In genomic region chr1:59913195-59913868, GRCm38 (mm10) we compare ENCODE assay signal across 8 mouse cellular contexts. TPM values are rescaled to one million over a fixed set of nuclear protein-coding genes. Genes with fewer than 3 reads are reported as not detected.
A peak's percentile ranks its signal among the peaks of the same experiment; 100 is the strongest.
DNase-seq lines count a peak whose midpoint lies in the region; ATAC-seq lines count a peak whose summit lies in the region.

No protein-coding gene starts in this region.

- peak overlapping the region; percentile 94 for H3K27ac ChIP-seq in hindbrain, embryonic 11.5 days (ENCODE audit: low read depth, low read length)

- peak; percentile 12 for ATAC-seq in activated CD4-positive, CD25-positive, alpha-beta regulatory T cell, adult 4 months
- ATAC-seq in frontal cortex, adult (ENCODE audit: low TSS enrichment) = peak; percentile 71
- peak; percentile 63 for ATAC-seq in hindbrain, embryonic 11.5 days (ENCODE audit: low FRiP score)
- no peak for ATAC-seq in megakaryocyte-erythroid progenitor cell, adult 5-6 weeks (replicated peaks; ENCODE audit: low FRiP score, low TSS enrichment, poor library complexity, severe bottlenecking)

- no peaks in the 10 kb centered on the region for H3K36me3 ChIP-seq in hindbrain, embryonic 11.5 days (ENCODE audit: control insufficient read depth, insufficient read depth, low read length)
- H3K36me3 ChIP-seq in megakaryocyte, embryonic 14.5 days (replicated peaks; ENCODE audit: low read length) = no peaks in the 10 kb centered on the region

- no peaks in the 10 kb centered on the region for H3K27me3 ChIP-seq in hindbrain, embryonic 11.5 days (ENCODE audit: control insufficient read depth, insufficient read depth, low read length)
- H3K27me3 ChIP-seq in megakaryocyte, embryonic 14.5 days (replicated peaks) = no peaks in the 10 kb centered on the region

- H3K4me2 ChIP-seq in hindbrain, embryonic 11.5 days (replicated peaks; ENCODE audit: low read depth, low read length) = peak overlapping the region; percentile 68

- H3K4me1 ChIP-seq in hindbrain, embryonic 11.5 days (replicated peaks; ENCODE audit: control insufficient read depth, insufficient read depth, low read length) = no peaks in the 10 kb centered on the region
- H3K4me1 ChIP-seq in megakaryocyte, embryonic 14.5 days = peaks cover 31% of the 10 kb centered on the region

- WGBS in hindbrain, embryonic 11.5 days = under 1% methylated on average over 80 of the region's 98 CpGs

- H3K4me3 ChIP-seq in hindbrain, embryonic 11.5 days (ENCODE audit: low read depth, low read length) = peak overlapping the region; percentile 98
- peak overlapping the region; percentile 99 for H3K4me3 ChIP-seq in megakaryocyte, embryonic 14.5 days (replicated peaks)

- no peaks in the 10 kb centered on the region for H3K9me3 ChIP-seq in hindbrain, embryonic 11.5 days (ENCODE audit: control insufficient read depth, low read length)
- H3K9me3 ChIP-seq in megakaryocyte, embryonic 14.5 days = no peaks in the 10 kb centered on the region

- peak; percentile 75 for DNase-seq in cerebellum, adult 9-10 months
- DNase-seq in hindbrain, embryonic 11.5 days (ENCODE audit: low spot score) = peak; percentile 64
- DNase-seq in left cerebral cortex, adult 8-10 months (ENCODE audit: low spot score in 2 of 2) = peak; percentile 54 to 69
- DNase-seq in right cerebral cortex, postnatal 25 days = peak; percentile 77

- H3K9ac ChIP-seq in hindbrain, embryonic 11.5 days (ENCODE audit: low read depth, low read length) = peak overlapping the region; percentile 98

RNA-seq across cellular contexts. Expression of gene Fam117b, which starts 0.5 kb away (rescaled TPM):
- polyA plus RNA-seq in activated CD4-positive, CD25-positive, alpha-beta regulatory T cell, adult 4 months (2017; shearing (Covaris generic)) = 10 to 100 TPM; 14.9 to 17.4 TPM
- 20.2 and 20.8 TPM in 2 replicates for polyA plus RNA-seq in hindbrain, embryonic 11.5 days (2014; fragmentation: Nextera tagmentation; extraction: Ambion mirVana)
- total RNA-seq in left cerebral cortex, adult 8-10 months (2022) = 10 to 100 TPM; 54.9 to 60.2 (median 57.9) TPM
- polyA plus RNA-seq in megakaryocyte, embryonic 14.5 days (2012; ENCODE audit: insufficient read depth, low replicate concordance) = 4.0 and 4.5 TPM in 2 replicates
- total RNA-seq in megakaryocyte-erythroid progenitor cell, adult 5-6 weeks (2014; fragmentation: Nextera tagmentation) = 22.3 and 32.0 TPM in 2 replicates
- 30.0 and 32.6 TPM in 2 replicates for total RNA-seq in megakaryocyte-erythroid progenitor cell, adult 5-6 weeks (2017)
